Mouse (Mus musculus) heart, adult 8-10 months (tissue): ENCODE data around the gene Bspry. TPM values are rescaled to one million over a fixed set of nuclear protein-coding genes. Genes with fewer than 3 reads are reported as not detected.
A peak's percentile ranks its signal among the peaks of the same experiment; 100 is the strongest.

ENCODE experiments used
- DNase-seq: peaks from one replicate; pipeline ENCODE4 v3.0.0; 2022; ENCODE audit warnings: low spot score
- total RNA-seq, 4 experiments: library from RNA; stranded (reverse); gene quantifications; 2 replicates each; pipeline ENCODE4 v1.2.4; 2022

The Bspry gene
- total RNA-seq, 4 experiments from 2014 or later = 0.16 to 0.23 TPM; not detected in 2

DNA sequence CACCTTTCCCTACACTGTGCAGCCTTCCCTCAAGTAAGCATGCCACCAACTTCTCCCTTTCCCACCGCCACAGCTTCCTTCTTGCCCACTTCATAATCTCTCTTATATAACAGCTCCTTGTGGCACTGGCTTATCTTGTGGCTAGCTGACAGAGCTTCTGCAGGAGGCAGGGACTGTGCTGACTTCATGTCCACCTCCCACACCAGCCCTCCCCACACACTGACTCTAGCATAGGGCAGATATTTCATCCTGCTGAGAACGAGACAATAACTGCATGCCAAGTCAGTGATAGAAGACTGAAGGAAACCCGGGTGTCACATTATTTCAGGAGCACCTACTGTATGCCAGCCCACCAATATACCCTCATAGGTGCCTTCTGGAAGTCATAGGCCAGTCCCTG lies 35.6 kb downstream of the Bspry start:
- no peak for DNase-seq

DNA sequence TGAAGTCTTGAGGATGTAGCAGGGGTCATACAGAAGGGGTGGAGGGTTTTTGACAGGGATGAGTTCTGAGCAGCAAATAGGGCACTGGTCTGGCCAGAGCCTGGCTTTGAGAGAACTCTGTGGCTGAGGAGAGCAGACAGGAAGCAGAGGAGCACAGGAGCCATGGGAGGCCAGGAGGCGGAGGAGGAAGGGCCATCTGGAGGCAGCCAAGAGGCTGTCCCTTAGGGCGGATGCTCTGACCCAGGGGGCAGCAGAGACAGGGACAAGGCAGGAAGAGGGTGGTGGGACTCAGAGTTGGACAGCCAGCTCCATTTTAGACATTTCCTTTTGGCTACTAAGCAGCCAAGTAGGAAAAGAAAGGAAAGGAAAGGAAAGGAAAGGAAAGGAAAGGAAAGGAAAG lies 36.2 kb downstream of the Bspry start:
- peak; percentile 72 for DNase-seq

DNA sequence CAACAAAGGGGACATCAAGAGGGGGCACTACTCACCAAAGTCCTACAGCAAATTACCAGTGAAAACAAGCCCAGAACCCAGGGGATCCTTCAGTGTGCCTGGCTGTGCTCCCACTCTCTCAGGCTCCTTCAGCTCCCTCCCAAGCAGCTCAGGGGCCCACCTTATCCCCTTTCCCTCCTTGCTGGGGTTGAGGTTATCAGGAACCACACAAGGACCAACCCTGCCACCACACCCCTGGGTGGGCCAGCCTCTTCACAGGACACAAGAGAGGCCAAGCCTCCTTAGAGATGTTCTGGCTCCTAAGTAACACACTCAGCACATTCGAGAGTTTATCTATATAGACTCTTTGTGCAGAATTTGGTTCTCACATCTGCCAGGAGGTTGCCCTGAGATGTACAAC lies 36.7 kb downstream of the Bspry start:
- no peak for DNase-seq

DNA sequence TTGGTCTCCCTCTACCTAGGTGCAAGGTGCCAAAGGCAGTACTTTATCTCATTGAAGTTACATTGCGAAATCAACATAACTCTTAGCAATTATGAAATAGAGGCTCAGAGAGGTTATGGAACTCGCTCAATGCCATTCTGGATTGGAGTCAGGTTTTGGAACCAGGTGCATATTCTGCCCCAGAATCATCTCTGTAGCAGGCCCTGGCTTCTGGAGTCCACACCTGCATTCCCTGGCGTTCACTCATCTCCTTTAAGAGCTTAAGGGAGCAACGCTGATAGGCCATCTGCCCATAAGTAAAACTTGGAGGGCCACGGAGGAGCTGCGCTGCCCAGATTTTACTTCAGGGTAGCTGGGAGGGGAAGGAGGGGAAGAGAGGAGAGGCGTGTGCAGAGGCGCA lies 37.2 kb downstream of the Bspry start:
- no peak for DNase-seq

- no peak for DNase-seq
Observed at GRCm38 (mm10) chr4:62517538-62518415, 37.9 kb downstream of the Bspry start.

DNA sequence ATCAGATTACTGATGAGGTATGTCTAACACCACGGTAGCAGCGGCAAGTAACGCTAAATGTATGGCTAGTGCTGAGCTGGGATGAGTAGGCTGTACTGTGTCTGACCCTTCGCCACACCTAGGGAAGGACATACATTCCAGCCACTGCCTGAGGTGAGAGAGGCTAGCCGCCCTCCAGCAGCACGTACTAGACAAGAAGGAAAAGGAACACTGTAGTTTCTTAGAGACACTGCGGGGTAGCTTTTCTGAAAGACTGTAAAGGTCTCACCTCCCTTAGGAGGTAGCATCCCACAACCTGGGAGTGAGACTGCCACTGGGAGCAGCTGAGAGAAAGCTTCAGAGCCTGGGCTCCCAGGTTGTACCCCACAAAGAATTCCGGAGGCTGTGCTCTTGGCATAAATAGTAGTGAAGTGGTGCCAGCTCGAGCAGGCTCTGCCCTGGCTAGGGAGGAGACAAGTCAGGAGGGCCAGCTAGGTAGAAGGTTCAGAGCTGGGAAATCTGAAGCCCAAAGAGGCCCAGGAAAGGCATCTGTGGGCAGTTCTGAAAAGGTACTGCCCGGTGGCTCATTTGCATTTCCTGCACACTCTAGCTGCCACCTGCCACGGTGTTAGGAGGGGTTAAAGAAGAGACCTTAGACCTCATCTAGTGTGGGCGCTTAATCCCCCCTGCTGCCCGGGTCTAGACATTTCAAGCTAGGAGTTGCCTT lies 38.7 kb downstream of the Bspry start:
- DNase-seq = no peak

DNA sequence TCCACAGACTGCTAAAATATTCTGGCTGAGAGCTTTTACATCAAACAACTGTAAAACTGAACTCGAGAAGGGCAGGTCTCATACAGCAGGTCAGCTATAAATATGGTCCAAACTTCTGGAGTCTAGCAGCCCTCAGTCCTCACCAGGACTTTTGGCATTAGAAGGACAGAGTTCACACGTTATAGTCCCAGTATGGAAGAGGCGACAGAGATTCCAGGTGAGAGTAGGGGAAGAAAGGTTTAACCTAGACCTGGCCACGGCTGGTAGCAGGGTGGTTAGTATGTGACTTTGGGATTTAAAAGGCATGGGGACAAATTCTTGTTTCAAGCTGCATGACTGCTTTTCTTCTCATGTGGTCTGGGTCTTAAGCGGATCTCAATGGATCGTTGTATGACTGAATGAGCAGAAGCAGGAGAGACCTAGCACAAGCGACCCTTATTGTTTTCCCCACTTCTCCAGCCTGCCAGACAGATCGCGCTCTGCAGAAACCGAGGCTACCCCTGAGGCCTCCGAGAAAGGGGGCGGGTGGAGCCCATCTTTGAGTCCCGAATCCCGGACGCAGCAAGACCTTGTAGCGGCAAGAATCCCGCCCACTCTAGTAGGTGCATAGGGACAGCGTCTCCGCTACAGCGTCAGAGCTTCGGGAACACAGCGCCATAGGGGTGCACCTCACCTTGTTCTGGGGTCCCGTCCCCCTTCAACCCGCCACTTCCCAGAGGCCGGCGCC lies 39.4 kb downstream of the Bspry start:
- DNase-seq = no peak

DNA sequence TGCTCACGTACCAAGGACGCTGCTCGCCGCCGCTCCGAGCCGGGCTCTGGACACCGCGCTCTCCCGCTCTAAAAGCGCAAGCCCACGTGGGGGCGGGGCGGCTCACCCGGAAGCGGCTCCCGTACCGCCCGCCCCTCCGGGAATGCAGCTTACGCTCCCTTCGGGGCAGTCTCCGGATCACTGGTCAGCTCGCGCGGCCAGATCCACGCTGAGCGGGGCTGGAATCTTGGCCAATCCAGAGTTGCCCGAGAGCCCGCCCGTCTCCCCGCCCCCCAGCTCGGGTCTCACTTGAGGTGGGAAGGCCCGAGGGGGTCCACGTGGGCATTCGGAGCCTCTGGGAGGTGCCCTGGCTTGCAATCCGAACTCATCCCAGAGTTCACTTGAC lies 40.0 kb downstream of the Bspry start, which contains the start of gene Alad:
Alad (minus strand) TSS at position 70 of the 385 bp plus-strand sequence.
- DNase-seq = peak; percentile 86

DNA sequence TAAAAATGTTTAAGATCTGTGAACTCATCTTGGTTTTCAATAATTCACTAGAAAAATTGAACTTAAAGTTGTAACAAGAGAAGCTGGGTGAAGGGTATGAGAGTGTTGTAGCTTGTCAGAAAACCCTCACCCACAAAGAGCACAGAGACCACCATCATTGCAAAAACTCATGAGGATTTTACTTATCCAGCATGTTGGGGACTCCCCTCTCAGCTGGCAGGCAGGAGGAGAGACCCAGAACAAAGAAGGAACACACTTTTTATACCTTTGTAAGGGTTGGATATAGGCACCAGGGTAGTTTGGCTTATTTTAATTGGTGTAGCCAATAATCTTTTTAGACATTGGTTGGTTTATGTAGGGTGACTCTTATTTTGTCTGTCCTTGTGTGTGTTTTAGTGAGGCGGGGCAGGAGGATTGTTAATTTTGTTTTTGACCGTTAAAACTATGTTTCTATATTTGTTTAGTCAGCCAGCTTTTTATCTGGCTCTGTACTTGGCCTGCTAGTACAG lies 41.1 kb downstream of the Bspry start:
- DNase-seq = no peak

DNA sequence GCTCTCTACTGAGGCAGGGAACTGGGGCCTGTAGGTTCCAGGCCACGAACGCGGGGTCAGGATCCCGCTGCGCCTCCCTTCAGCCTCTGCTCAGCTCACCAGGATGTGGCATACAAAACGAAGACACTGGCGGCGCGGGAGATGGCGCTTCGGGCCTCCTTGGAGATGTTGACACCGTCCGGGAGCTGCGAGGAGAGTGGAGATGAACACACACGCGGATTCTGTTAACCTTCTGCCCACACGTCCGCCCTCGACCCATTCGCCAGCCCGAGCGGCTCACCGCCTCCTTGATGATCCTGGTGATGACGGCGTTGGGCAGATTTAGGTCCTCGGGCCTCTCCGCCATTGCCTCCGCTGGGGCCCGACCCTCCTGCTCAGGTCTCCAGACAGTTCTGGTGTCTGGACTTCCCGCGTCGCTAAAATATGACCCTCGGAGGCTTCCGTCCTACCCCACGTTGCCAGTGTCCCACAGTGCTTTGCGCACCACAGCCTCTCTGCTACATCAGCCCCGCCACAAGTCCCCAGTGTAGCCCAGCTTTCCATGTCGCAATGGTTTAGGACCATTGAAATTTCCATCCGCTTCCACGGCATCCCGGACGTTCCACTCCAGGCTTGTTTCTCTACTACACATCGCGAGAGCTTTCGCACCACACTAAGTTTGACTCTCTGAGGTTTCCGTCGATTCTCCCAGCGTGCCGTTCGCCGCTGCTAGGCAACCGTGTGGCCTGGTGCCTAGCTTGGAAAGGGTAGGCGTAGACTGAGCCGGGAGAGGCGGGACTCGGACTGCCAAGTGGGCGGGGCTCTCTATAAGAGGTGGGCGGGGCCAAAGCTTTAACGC lies 45.0 kb downstream of the Bspry start, which contains the start of the genes Pole3 and 4933430I17Rik:
Pole3 (minus strand) TSS at position 418 of the 838 bp plus-strand sequence.
4933430I17Rik (plus strand) TSS at position 719 of the 838 bp plus-strand sequence.
- peak; percentile 96 for DNase-seq

DNA sequence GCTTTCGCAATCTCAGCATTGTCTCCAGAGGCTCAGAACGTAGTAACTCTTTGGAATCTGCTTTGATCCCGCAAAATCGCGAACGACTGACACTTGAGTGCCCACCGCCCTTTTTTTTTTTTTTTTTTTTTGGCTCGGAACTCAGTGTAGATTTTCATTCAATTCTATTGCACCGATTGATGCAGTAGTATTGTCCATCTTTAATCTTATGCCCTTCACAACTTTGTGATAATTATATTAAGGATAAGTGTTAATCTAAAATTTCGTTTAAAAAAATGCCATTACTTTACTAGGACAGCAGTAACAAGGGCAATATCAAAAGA lies 45.6 kb downstream of the Bspry start:
- no peak for DNase-seq

DNA sequence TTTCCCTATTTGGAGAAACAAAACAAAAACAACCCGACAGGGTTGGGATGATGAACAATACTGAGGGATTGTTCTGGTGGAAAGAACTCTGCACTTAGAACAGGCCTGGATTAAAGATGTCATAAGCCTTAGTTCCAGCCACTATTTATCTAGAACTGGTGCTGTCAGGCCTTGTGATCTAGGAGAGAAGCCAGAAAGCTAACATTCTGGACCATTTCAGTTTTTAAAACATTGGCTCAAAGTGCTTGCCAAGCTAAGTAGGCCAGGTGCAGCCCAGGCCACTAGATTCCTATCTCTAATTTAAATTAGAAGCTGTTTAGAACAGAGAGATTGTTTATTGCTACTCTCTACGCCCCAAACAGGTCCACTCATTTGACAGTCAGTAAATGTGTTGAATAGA lies 46.4 kb downstream of the Bspry start:
- DNase-seq = no peak

GRCm38 (mm10) chr4:62527655-62528054 lies 47.8 kb downstream of the Bspry start:
- no peak for DNase-seq

DNA sequence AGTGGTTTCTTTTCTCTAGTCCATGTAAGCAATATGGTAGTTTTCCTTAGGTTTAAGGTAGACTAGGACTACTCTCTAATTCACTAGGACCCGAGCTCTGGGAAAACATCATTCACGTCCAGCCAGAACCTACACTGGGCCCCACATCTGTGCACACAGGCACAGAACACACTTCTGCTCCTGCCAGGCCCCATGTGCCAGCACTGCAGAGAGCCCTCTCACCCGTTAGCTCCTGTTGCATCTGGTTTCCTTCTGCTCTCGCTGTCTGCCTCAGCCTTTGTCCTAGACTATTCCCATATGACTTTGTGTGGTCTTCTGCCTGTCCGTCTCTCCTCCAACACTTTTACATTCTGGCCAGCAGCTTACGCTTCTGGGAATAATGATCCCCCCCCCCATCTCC lies 53.9 kb downstream of the Bspry start:
- no peak for DNase-seq

GRCm38 (mm10) chr4:62541802-62542201 lies 61.9 kb downstream of the Bspry start:
- DNase-seq = no peak

DNA sequence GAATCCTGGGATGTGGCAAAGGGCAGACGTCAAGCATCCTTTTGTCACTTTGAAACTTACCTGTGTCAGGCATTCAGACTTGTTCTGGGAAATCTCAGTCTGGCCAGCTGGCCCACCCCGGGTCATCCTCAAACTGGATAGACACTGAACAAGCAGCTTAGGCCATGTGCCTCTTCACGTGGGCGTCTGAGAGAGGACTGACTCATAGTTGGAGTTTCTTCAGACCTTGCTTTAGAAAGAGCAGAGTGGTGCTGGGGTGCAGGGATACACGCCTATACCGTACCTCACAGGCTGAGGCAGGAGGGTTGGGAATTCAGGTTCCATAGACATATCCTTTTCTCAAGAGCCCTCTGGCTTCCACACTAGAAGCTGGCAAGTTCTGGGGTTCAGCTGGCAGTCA lies 63.9 kb downstream of the Bspry start:
- no peak for DNase-seq

GRCm38 (mm10) chr4:62544801-62545200 lies 64.9 kb downstream of the Bspry start:
- no peak for DNase-seq
